Mouse (Mus musculus): ENCODE measurements around the gene Dhrs11. TPM values are rescaled to one million over a fixed set of nuclear protein-coding genes. Genes with fewer than 3 reads are reported as not detected.

Gene Dhrs11
- total RNA-seq, 2 experiments from 2014 or later = 25.5 to 31.0 TPM

Other genes starting within 250 kb of the Dhrs11 start
- 1 to 10 TPM; 4.7 to 6.2 TPM for gene Mrm1, start 9.5 kb downstream of the Dhrs11 start, total RNA-seq (2021)
- gene Ggnbp2, start 41.8 kb upstream of the Dhrs11 start, total RNA-seq (2021) = 10 to 100 TPM; 31.6 to 32.4 TPM
- 1 to 10 TPM; 1.4 to 2.4 TPM for gene Myo19, start 51.2 kb upstream of the Dhrs11 start, total RNA-seq (2021)
- gene Pigw, start 51.3 kb upstream of the Dhrs11 start, total RNA-seq (2021) = 1 to 10 TPM; 3.8 to 5.9 TPM
- gene Znhit3, start 87.4 kb upstream of the Dhrs11 start, total RNA-seq (2021) = 10 to 100 TPM; 15.6 to 17.3 TPM
- gene Car4, start 128.8 kb upstream of the Dhrs11 start, total RNA-seq (2021) = 1 to 10 TPM; 4.8 to 5.8 TPM

Data from gastrocnemius, adult 18-20 months (tissue).